Mouse (Mus musculus): ENCODE results near the gene Tmem82. TPM values are rescaled to one million over a fixed set of nuclear protein-coding genes. Genes with fewer than 3 reads are reported as not detected.

Tmem82 gene
- polyA plus RNA-seq, 1 experiment = 3.3 TPM

DNA sequence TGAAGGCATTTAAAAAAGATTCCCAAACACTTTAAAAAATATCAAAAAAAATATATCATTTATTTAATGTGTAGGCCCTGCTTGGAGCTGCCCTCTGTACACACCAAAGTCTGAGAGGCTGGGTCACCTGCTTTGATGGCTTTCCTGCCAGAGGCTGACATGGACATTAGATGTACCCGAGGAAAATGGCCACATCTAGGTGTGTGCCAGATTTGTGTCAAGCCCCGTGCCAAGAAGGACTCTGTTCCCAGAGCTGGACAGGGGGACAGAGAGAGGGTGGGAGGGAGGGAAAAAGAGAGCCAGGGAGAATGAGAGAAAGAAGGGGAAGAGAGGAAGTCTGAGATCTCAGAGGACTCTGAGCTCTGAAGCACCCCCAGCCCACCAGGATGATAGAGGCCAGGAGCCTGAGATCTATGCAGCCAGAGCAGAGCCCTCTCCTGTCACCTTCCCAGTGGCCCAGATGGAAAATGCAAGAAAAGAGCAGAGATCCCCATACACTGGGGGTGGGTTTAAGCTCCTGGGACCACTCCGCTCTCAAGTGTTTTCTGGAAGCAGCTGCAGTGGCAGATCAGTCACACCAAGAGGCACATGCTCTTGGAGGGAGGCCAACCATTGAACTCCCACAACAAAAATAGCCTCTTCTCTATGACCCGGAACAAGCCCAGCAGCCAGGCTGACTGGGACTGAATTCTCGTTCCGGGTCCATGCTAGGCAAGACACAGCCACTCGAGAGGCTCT lies 24.9 kb upstream of the Tmem82 start:
- TF ChIP-seq POLR2A (IDR thresholded peaks at IDR 0.05; ENCODE audit: borderline replicate concordance, low read depth, low read length) (no peak), CTCF (IDR thresholded peaks at IDR 0.05; ENCODE audit: low read depth, low read length) (no peak)
- Histone ChIP-seq H3K4me1 (ENCODE audit: control insufficient read depth, insufficient read depth, low read length) (peaks cover 49% of the 10 kb centered on the region), H3K27ac (ENCODE audit: insufficient read depth, low read depth, low read length) (peak overlapping the region; percentile 95), H3K4me3 (ENCODE audit: insufficient read depth, low read length) (peak overlapping the region; percentile 24; the same call in 1 of the 2 replicates)

DNA sequence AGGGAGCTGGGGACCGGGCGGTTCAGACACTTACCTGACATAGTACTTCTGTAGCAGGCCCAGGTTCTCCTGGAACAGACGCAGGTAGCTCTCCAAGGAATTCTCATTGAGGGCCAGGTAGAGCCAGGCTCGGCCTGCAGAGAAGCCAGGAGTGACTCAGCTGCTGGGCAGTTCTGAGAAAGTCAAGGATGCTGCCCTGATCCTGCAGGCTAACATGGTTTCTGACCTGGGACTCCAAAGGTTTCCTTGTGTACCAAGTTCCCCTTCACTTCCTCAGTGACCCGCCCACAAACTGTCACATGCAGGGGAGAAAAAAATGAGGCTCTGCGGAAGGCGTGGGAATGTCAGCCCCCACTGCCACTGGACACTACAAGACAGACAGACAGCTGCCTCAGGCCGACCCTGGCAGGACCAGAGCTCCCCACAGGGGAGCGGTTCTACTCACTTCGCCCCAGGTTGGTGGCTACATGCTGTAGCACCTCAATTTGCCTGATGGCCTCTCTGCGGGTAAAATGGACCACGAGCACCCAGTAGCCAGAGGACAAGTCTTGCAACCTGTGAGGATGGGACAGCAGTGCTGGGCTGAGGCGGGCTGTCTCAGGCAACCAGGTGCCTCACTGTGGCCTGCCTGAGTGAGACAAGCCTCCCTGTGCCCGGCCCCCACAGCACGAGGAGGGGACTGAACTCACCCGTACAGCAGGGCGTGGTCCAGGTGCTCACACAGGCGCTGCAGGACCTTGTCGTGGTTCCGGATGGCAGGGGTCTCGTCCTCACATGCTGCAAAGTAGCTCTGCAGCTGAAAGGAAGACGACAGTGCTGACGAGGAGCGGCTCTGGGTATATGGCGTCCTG lies 23.8 kb upstream of the Tmem82 start:
- peaks cover 47% of the 10 kb centered on the region for H3K4me1 ChIP-seq (ENCODE audit: control insufficient read depth, insufficient read depth, low read length)
- peak overlapping the region; percentile 30 for H3K4me3 ChIP-seq (ENCODE audit: insufficient read depth, low read length)
- peak overlapping the region; percentile 95 for H3K27ac ChIP-seq (ENCODE audit: insufficient read depth, low read depth, low read length)
- TF ChIP-seq CTCF (IDR thresholded peaks at IDR 0.05; ENCODE audit: low read depth, low read length) (no peak), POLR2A (IDR thresholded peaks at IDR 0.05; ENCODE audit: borderline replicate concordance, low read depth, low read length) (no peak)

DNA sequence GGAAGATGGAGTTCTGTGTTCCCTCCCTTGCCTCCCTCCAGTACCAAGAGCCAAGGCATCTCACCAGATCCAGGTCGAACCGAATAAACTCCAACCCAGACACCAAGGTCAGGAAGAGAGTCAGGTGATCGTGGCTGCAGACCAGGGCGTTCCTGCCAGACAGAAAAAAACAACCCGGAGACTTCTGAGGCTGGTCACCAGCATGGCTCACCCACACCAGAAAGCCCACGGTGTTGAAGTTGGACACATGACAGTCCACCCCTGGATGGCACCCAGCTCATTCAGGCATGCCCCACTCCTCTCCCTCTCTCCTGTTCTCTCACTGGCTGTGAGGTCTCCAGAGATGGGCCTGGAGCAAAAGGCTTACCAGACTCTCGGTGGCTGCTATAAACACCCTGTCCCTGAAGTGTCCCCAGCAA lies 22.9 kb upstream of the Tmem82 start:
- Histone ChIP-seq H3K4me3 (ENCODE audit: insufficient read depth, low read length) (peak overlapping the region; percentile 30), H3K27ac (ENCODE audit: insufficient read depth, low read depth, low read length) (peak overlapping the region; percentile 95), H3K4me1 (ENCODE audit: control insufficient read depth, insufficient read depth, low read length) (peaks cover 39% of the 10 kb centered on the region)
- TF ChIP-seq CTCF (IDR thresholded peaks at IDR 0.05; ENCODE audit: low read depth, low read length) = no peak

DNA sequence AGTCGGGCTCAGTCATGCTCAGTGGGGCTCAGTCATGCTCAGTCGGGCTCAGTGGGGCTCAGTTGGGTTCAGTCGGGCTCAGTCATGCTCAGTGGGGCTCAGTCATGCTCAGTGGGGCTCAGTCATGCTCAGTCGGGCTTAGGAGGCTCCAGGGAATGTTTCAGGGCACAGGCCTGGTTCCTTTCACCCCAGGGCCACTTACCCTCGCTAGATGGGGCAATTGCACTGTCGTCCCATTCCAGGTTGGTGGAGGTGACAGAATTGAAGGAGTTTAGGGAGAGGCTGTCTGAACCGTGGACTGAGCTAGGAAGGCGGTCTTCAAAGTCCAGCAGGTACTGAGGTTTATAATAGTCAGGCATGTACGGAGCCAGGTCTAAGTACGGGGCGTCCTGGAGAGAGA lies 21.0 kb upstream of the Tmem82 start:
- Histone ChIP-seq H3K4me1 (ENCODE audit: control insufficient read depth, insufficient read depth, low read length) (peaks cover 25% of the 10 kb centered on the region), H3K4me3 (ENCODE audit: insufficient read depth, low read length) (no peak overlapping the region), H3K27ac (ENCODE audit: insufficient read depth, low read depth, low read length) (no peak overlapping the region)
- no peak for TF ChIP-seq CTCF (IDR thresholded peaks at IDR 0.05; ENCODE audit: low read depth, low read length)
- TF ChIP-seq POLR2A (IDR thresholded peaks at IDR 0.05; ENCODE audit: borderline replicate concordance, low read depth, low read length) = no peak

DNA sequence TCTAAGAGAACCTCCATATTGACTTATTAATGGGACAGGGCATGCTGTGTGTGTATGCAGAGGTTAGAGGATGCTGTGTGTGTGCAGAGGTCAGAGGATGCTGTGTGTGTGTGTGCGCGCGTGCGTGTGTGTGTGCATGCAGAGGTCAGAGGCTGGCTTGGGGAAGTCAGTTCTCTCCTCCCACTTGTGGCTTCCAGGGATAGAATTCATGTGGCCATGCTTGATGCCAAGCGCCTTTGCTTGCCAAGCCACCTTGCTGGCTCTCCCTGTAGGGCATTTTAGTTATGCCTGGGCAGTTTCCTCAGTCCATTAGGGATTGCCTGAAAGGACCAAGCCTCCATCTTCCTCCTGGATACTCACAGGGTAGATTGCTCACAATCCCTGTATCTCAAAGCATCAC lies 18.3 kb upstream of the Tmem82 start:
- TF ChIP-seq POLR2A (IDR thresholded peaks at IDR 0.05; ENCODE audit: borderline replicate concordance, low read depth, low read length) (no peak), CTCF (IDR thresholded peaks at IDR 0.05; ENCODE audit: low read depth, low read length) (no peak)
- Histone ChIP-seq H3K27ac (ENCODE audit: insufficient read depth, low read depth, low read length) (no peak overlapping the region), H3K4me3 (ENCODE audit: insufficient read depth, low read length) (no peak overlapping the region)

DNA sequence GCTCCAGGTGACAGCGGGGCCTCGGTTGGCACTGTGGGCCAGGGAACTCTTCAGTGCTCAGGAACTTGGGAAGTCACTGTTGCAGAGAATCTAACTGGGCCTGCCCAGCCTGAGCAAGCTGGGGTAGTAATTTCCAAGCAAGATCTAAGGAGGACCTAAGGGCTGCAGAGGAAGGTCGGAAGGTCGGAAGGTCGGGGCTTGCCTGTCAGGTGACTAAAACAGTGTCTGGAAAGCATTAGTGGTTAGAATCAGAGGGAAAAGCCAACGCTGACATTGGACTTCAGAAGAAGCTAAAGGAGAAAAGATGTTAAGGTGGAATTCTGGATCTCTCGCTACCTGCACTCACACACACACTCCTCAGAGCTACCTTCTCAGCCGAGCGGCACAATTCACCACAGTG lies 17.6 kb upstream of the Tmem82 start:
- Histone ChIP-seq H3K27ac (ENCODE audit: insufficient read depth, low read depth, low read length) (no peak overlapping the region), H3K4me1 (ENCODE audit: control insufficient read depth, insufficient read depth, low read length) (no peaks in the 10 kb centered on the region), H3K4me3 (ENCODE audit: insufficient read depth, low read length) (no peak overlapping the region)
- TF ChIP-seq CTCF (IDR thresholded peaks at IDR 0.05; ENCODE audit: low read depth, low read length) (no peak), POLR2A (IDR thresholded peaks at IDR 0.05; ENCODE audit: borderline replicate concordance, low read depth, low read length) (no peak)

More for the DNA sequence above, 18.3 kb upstream of the Tmem82 start:
- H3K4me1 ChIP-seq (ENCODE audit: control insufficient read depth, insufficient read depth, low read length) = peaks cover 3% of the 10 kb centered on the region

DNA sequence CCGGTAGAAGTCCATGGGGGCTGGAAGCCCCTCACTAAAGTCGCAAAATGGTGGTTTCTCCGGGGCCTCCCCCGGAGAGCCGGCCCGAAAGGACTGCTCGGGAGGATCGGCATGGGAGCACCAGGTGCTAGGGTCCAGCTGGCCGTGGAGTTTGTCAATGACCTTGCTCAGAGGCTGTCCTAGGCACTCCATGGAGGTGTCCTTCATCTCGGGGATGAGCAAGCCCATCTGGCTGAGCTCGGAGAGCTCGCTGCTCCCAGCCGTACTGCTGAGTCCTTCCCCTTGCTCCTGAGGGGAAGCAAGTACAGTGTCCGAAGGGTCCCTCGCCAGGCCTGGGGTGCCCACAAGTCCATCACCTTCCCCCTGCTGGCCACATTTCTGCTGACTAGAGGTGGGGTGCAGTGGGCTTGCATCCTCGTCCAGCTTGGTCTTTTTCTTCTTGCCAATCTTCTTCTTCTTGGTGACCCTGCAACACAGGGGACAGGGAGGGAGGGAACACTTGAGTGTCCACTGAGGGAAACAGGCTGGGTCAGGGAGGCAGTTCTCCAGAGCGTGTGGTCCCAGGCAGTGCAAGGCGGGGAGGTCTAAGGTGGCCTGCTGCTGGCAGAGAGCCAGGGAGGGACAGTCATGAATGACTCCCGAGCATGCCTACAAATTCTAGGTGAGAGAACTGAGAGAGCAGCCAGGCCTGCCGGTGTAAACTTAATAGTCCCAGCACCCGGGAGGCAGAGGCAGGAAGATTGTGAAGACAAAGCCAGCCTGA lies 13.9 kb upstream of the Tmem82 start:
- TF ChIP-seq CTCF (IDR thresholded peaks at IDR 0.05; ENCODE audit: low read depth, low read length) (no peak), POLR2A (IDR thresholded peaks at IDR 0.05; ENCODE audit: borderline replicate concordance, low read depth, low read length) (no peak)
- Histone ChIP-seq H3K4me3 (ENCODE audit: insufficient read depth, low read length) (no peak overlapping the region), H3K27ac (ENCODE audit: insufficient read depth, low read depth, low read length) (no peak overlapping the region), H3K4me1 (ENCODE audit: control insufficient read depth, insufficient read depth, low read length) (no peaks in the 10 kb centered on the region)

DNA sequence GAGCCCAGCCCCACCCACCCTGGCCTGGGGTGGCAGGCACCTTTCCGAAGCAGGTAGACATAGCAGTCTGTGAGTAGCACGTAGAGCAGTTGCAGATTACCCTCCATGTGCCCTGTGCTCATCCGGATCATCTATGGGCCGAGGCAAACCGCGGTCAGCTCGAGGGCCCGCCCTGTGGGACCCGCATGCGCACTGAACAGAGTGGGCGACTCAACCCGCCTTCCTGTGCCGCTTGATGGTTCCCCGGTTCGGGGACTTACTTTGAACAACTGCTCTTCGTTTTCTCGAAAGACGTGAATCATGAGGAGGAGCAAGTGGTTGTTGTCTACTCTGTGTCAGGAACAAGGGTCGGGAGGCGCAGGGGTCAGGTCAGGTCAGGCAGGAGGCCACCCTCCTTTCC lies 12.8 kb upstream of the Tmem82 start:
- TF ChIP-seq CTCF (IDR thresholded peaks at IDR 0.05; ENCODE audit: low read depth, low read length) (no peak), POLR2A (IDR thresholded peaks at IDR 0.05; ENCODE audit: borderline replicate concordance, low read depth, low read length) (no peak)
- no peak overlapping the region for H3K4me3 ChIP-seq (ENCODE audit: insufficient read depth, low read length)
- H3K27ac ChIP-seq (ENCODE audit: insufficient read depth, low read depth, low read length) = no peak overlapping the region
- no peaks in the 10 kb centered on the region for H3K4me1 ChIP-seq (ENCODE audit: control insufficient read depth, insufficient read depth, low read length)

DNA sequence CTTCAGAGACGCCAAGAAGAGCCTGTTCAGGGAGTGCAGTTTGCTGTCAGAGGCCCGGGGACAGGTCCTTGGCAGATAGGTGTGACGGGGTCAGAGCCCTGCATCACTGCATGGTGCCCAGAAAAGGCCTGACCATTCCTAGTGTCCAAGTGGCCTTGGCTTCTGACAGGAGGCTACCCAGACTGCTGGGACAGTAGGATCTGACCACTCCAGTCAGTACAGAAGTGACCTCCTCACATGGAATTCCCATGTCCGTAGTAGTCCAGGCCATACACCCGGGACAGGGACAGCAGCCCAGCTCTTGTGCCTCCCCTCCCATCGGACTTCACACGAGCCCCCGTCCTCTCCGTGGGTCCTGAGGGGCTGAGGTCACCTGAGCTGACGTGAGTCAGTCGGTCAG lies 11.6 kb upstream of the Tmem82 start:
- Histone ChIP-seq H3K27ac (ENCODE audit: insufficient read depth, low read depth, low read length) (no peak overlapping the region), H3K4me3 (ENCODE audit: insufficient read depth, low read length) (no peak overlapping the region), H3K4me1 (ENCODE audit: control insufficient read depth, insufficient read depth, low read length) (peaks cover 3% of the 10 kb centered on the region; the same call in 1 of the 2 replicates)
- no peak for TF ChIP-seq CTCF (IDR thresholded peaks at IDR 0.05; ENCODE audit: low read depth, low read length)
- TF ChIP-seq POLR2A (IDR thresholded peaks at IDR 0.05; ENCODE audit: borderline replicate concordance, low read depth, low read length) = no peak

All from bone marrow macrophage, adult 2 months (primary cell).